Mouse (Mus musculus): ENCODE measurements at regions not wholly inside any gene's neighbourhood (a gene's known extent, or its start where the extent isn't known, plus 50 kb on each side); places are given as distances from the start of the nearest gene placed in this dataset.

DNA sequence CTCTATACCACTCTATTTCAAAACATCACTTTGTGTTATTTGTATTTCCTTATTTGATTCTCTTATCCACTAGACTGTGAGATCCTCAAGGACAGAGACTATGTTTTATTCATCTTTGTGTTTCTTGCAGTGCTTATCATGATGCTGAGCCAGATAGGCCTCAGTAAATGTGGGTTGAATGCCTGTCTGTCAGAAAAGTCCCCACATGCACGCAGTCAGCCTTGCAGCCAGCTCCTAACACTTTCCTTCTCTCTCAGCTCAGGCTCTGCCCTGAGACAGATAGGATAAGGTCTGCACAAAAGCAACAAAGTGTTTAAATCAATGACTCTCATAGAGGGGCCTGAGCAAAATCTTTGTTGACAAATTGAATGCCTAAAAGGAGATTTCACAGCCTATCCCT is 600.0 kb downstream of the Gm9195 start:
- no peak for TF ChIP-seq POLR2AphosphoS5 (IDR thresholded peaks at IDR 0.05; ENCODE audit: insufficient replicate concordance, low read depth, low read length)
- no peak for TF ChIP-seq GATA1 (IDR thresholded peaks at IDR 0.05; ENCODE audit: borderline replicate concordance, low read length)
- no peak for TF ChIP-seq TAL1 (conservative IDR thresholded peaks at IDR 0.05; ENCODE audit: low read depth, low read length)
- TF ChIP-seq CTCF (IDR thresholded peaks at IDR 0.05; ENCODE audit: low read depth, low read length), result no peak
- TF ChIP-seq GATA2 (IDR thresholded peaks at IDR 0.05; ENCODE audit: borderline replicate concordance, low read depth, low read length), result no peak

DNA sequence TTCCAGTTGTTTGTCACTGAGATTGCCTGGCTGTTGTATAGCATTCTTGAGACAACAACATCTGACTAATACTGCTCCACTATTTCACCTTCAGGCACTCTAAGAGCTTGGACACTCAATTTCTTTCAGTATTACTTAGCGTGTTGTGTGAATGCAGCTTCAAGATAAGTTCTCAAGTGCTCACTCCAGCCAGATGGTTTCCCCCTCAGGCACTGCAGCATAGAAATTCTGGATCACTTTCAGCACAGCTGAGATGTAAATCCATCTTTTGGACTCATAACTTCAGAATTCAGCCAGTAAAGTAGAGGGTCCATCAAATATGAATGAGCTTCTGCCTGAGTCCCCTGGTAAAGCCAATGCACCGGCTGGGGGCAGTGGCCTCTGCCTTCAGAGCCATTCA is 608.8 kb downstream of the Gm9195 start:
- TF ChIP-seq TAL1 (conservative IDR thresholded peaks at IDR 0.05; ENCODE audit: low read depth, low read length), result no peak
- no peak for TF ChIP-seq CTCF (IDR thresholded peaks at IDR 0.05; ENCODE audit: low read depth, low read length)
- TF ChIP-seq GATA1 (IDR thresholded peaks at IDR 0.05; ENCODE audit: borderline replicate concordance, low read length), result no peak
- TF ChIP-seq POLR2AphosphoS5 (IDR thresholded peaks at IDR 0.05; ENCODE audit: insufficient replicate concordance, low read depth, low read length), result no peak
- no peak for TF ChIP-seq GATA2 (IDR thresholded peaks at IDR 0.05; ENCODE audit: borderline replicate concordance, low read depth, low read length)
- peaks cover 12% of the 10 kb centered on the region for H3K9me3 ChIP-seq (replicated peaks)
- DNase-seq (ENCODE audit: low spot score), result no peak

More for the DNA sequence above, 600.0 kb downstream of the Gm9195 start:
- no peaks in the 10 kb centered on the region for H3K36me3 ChIP-seq (replicated peaks)
- no peaks in the 10 kb centered on the region for H3K27me3 ChIP-seq (ENCODE audit: insufficient read depth, low read length)
- H3K4me3 ChIP-seq (ENCODE audit: low read depth, low read length), result no peak overlapping the region
- no peaks in the 10 kb centered on the region for H3K4me1 ChIP-seq (ENCODE audit: insufficient read depth, low read depth, low read length)
- ATAC-seq (ENCODE audit: extremely low read depth, insufficient number of reproducible peaks, low FRiP score, poor library complexity, severe bottlenecking) (no peak), DNase-seq (ENCODE audit: low spot score) (no peak)
- peaks cover 16% of the 10 kb centered on the region for H3K9me3 ChIP-seq (replicated peaks)

DNA sequence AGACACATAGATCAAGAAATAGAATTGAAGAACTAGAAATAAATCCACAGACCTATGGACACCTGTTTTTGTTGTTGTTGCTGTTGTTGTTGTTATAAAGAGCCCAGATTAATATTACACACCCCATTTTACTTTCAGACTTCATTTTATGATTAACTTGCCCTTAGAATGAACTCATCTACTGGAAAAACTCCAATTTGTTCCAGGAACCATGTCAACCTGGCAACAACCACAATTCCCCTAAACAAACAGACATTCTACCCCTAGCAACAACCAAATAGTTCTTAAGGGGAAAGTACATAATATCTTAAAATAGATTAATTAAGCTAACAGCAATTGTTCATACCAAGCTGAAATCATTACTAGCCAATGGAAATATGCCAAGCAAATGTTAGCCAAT is 646.1 kb downstream of the Gm9195 start:
- no peaks in the 10 kb centered on the region for H3K36me3 ChIP-seq (replicated peaks)
- no peaks in the 10 kb centered on the region for H3K4me1 ChIP-seq (ENCODE audit: insufficient read depth, low read depth, low read length)
- DNase-seq (ENCODE audit: low spot score), result no peak
- H3K27me3 ChIP-seq (ENCODE audit: insufficient read depth, low read length), result no peaks in the 10 kb centered on the region
- H3K9me3 ChIP-seq (replicated peaks), result peaks cover 5% of the 10 kb centered on the region; the same call in 1 of the 2 replicates
- no peak overlapping the region for H3K4me3 ChIP-seq (ENCODE audit: low read depth, low read length)
- ATAC-seq (ENCODE audit: extremely low read depth, insufficient number of reproducible peaks, low FRiP score, poor library complexity, severe bottlenecking), result no peak
- TF ChIP-seq GATA1 (IDR thresholded peaks at IDR 0.05; ENCODE audit: borderline replicate concordance, low read length) (no peak), TAL1 (conservative IDR thresholded peaks at IDR 0.05; ENCODE audit: low read depth, low read length) (no peak), POLR2AphosphoS5 (IDR thresholded peaks at IDR 0.05; ENCODE audit: insufficient replicate concordance, low read depth, low read length) (no peak), GATA2 (IDR thresholded peaks at IDR 0.05; ENCODE audit: borderline replicate concordance, low read depth, low read length) (no peak), CTCF (IDR thresholded peaks at IDR 0.05; ENCODE audit: low read depth, low read length) (no peak)

More for the DNA sequence above, 608.8 kb downstream of the Gm9195 start:
- Histone ChIP-seq H3K36me3 (replicated peaks) (no peaks in the 10 kb centered on the region), H3K4me1 (ENCODE audit: insufficient read depth, low read depth, low read length) (no peaks in the 10 kb centered on the region), H3K27me3 (ENCODE audit: insufficient read depth, low read length) (no peaks in the 10 kb centered on the region), H3K4me3 (ENCODE audit: low read depth, low read length) (no peak overlapping the region)
- no peak for ATAC-seq (ENCODE audit: extremely low read depth, insufficient number of reproducible peaks, low FRiP score, poor library complexity, severe bottlenecking)

DNA sequence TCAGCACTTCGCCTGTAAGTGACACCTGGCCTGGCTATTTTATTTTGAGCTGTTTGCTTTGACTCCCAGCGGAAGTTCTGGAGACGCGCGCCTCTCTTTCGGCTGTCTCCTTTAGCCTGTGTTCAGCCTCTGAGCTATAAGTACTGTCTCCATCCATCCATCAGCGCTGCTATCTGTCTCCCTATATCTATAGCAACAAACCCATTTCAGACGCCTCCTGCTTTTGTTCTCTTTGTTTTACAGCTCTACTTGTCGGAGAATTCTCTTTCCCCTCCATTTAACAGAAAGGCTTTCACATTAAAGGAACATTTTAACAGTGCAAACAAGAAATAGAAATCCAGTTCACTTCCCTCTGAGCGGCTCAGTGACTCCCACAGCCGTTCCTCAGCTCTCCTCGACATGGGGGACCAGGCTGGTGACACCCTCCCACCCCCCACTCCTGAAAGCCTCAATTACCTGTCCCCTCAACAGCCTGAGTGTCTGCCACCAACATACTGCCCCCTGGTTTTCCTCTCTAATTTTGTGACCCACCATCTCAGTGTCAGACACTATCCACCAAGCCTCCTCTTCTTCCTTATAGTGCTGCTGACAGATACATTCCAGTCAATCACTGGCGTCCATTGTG is 682.7 kb downstream of the Gm9195 start:
- no peak for DNase-seq (ENCODE audit: low spot score)
- TF ChIP-seq CTCF (IDR thresholded peaks at IDR 0.05; ENCODE audit: low read depth, low read length) (no peak), GATA2 (IDR thresholded peaks at IDR 0.05; ENCODE audit: borderline replicate concordance, low read depth, low read length) (no peak), POLR2AphosphoS5 (IDR thresholded peaks at IDR 0.05; ENCODE audit: insufficient replicate concordance, low read depth, low read length) (no peak)
- Histone ChIP-seq H3K36me3 (replicated peaks) (no peaks in the 10 kb centered on the region), H3K9me3 (replicated peaks) (peaks cover 27% of the 10 kb centered on the region), H3K27me3 (ENCODE audit: insufficient read depth, low read length) (no peaks in the 10 kb centered on the region), H3K4me3 (ENCODE audit: low read depth, low read length) (no peak overlapping the region), H3K4me1 (ENCODE audit: insufficient read depth, low read depth, low read length) (no peaks in the 10 kb centered on the region)
- ATAC-seq (ENCODE audit: extremely low read depth, insufficient number of reproducible peaks, low FRiP score, poor library complexity, severe bottlenecking), result no peak

DNA sequence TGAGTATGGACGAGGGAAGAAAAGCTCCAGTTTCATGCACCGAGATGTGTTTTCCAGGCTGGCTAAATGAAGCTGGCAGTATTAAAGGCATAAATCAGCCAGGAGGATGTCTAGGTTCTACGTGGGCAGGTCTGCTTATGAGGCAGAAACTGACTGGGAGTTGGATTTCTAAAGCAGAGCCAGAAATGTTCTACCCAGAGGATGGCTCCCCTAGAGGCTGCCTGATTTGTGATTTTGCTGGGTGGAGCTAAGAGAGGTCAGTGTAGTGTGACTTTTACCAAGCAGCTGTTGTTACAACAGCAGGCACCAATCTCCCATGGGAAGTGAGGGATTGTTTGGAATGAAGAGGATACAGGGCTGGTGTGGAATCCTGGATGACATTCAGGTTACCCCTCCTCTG is 686.0 kb downstream of the Gm9195 start:
- Histone ChIP-seq H3K9me3 (replicated peaks) (peaks cover 26% of the 10 kb centered on the region), H3K27me3 (ENCODE audit: insufficient read depth, low read length) (no peaks in the 10 kb centered on the region), H3K4me3 (ENCODE audit: low read depth, low read length) (no peak overlapping the region), H3K36me3 (replicated peaks) (no peaks in the 10 kb centered on the region), H3K4me1 (ENCODE audit: insufficient read depth, low read depth, low read length) (no peaks in the 10 kb centered on the region)
- DNase-seq (ENCODE audit: low spot score), result no peak
- no peak for ATAC-seq (ENCODE audit: extremely low read depth, insufficient number of reproducible peaks, low FRiP score, poor library complexity, severe bottlenecking)
- no peak for TF ChIP-seq GATA2 (IDR thresholded peaks at IDR 0.05; ENCODE audit: borderline replicate concordance, low read depth, low read length)
- no peak for TF ChIP-seq POLR2AphosphoS5 (IDR thresholded peaks at IDR 0.05; ENCODE audit: insufficient replicate concordance, low read depth, low read length)
- TF ChIP-seq CTCF (IDR thresholded peaks at IDR 0.05; ENCODE audit: low read depth, low read length), result no peak
- no peak for TF ChIP-seq TAL1 (conservative IDR thresholded peaks at IDR 0.05; ENCODE audit: low read depth, low read length)
- TF ChIP-seq GATA1 (IDR thresholded peaks at IDR 0.05; ENCODE audit: borderline replicate concordance, low read length), result no peak

DNA sequence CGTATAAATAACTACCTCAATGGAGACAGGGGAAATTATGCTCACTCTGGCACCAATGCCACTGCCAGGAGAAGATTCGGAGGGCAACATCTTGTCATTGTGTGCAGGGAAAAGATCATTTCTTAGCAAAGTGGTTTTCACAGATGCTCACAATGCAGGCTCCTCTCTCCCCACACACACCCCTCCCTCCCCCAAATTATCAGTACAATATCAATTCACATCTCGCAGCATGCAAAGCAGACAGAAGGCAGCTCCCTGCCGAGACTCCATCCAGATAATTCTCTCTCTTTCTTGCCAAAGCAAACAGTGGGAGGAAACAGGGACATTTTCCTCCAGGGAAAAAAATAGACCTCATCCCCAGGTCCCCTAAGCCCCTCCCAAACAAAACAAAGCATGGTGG is 691.8 kb downstream of the Gm9195 start:
- DNase-seq (ENCODE audit: low spot score) (no peak), ATAC-seq (ENCODE audit: extremely low read depth, insufficient number of reproducible peaks, low FRiP score, poor library complexity, severe bottlenecking) (no peak)
- peaks cover 2% of the 10 kb centered on the region; the same call in 1 of the 2 replicates for H3K9me3 ChIP-seq (replicated peaks)
- TF ChIP-seq POLR2AphosphoS5 (IDR thresholded peaks at IDR 0.05; ENCODE audit: insufficient replicate concordance, low read depth, low read length) (no peak), CTCF (IDR thresholded peaks at IDR 0.05; ENCODE audit: low read depth, low read length) (no peak), GATA1 (IDR thresholded peaks at IDR 0.05; ENCODE audit: borderline replicate concordance, low read length) (no peak), GATA2 (IDR thresholded peaks at IDR 0.05; ENCODE audit: borderline replicate concordance, low read depth, low read length) (no peak), TAL1 (conservative IDR thresholded peaks at IDR 0.05; ENCODE audit: low read depth, low read length) (no peak)
- H3K4me3 ChIP-seq (ENCODE audit: low read depth, low read length), result no peak overlapping the region
- H3K27me3 ChIP-seq (ENCODE audit: insufficient read depth, low read length), result no peaks in the 10 kb centered on the region
- no peaks in the 10 kb centered on the region for H3K4me1 ChIP-seq (ENCODE audit: insufficient read depth, low read depth, low read length)
- no peaks in the 10 kb centered on the region for H3K36me3 ChIP-seq (replicated peaks)
